Mouse (Mus musculus): Measurements from ENCODE around the gene AI413582. TPM values are rescaled to one million over a fixed set of nuclear protein-coding genes. Genes with fewer than 3 reads are reported as not detected.

Gene AI413582
- polyA plus RNA-seq, 1 experiment from 2014 or later = 76.5 TPM

- DNase-seq (ENCODE audit: low spot score) (no peak), ATAC-seq (ENCODE audit: low FRiP score) (no peak)
- no peaks in the 10 kb centered on the region for H3K36me3 ChIP-seq (replicated peaks; ENCODE audit: control insufficient read depth, insufficient read depth)
- H3K27me3 ChIP-seq (ENCODE audit: control insufficient read depth, insufficient read depth, low read length) = peaks cover 19% of the 10 kb centered on the region
- no peaks in the 10 kb centered on the region for H3K9me3 ChIP-seq (ENCODE audit: control insufficient read depth, low read length)
- 10% methylated on average over 9 of the region's 9 CpGs for WGBS
- H3K4me2 ChIP-seq (replicated peaks) = no peak overlapping the region
- peaks cover 22% of the 10 kb centered on the region; the same call in 1 of the 2 replicates for H3K4me1 ChIP-seq (replicated peaks; ENCODE audit: control insufficient read depth, insufficient read depth, low read length)
- H3K4me3 ChIP-seq (replicated peaks; ENCODE audit: low read length) = no peak overlapping the region
- no peak overlapping the region for H3K9ac ChIP-seq
- 0 out of 2 replicates have a peak overlapping the region, but pooled peaks have one; percentile 14 for H3K27ac ChIP-seq
Measured at GRCm38 (mm10) chr17:27518296-27518695, 47.3 kb downstream of the AI413582 start.

GRCm38 (mm10) chr17:27513916-27514762, 51.4 kb downstream of the AI413582 start:
- no peak overlapping the region for H3K9ac ChIP-seq
- ATAC-seq (ENCODE audit: low FRiP score) = 0 out of 2 replicates have a peak, but pooled peaks have one; percentile 21
- H3K4me3 ChIP-seq (replicated peaks; ENCODE audit: low read length) = peak overlapping the region; percentile 70
- H3K4me1 ChIP-seq (replicated peaks; ENCODE audit: control insufficient read depth, insufficient read depth, low read length) = peaks cover 23% of the 10 kb centered on the region
- DNase-seq (ENCODE audit: low spot score) = no peak
- WGBS = 31% methylated on average over 27 of the region's 27 CpGs
- H3K9me3 ChIP-seq (ENCODE audit: control insufficient read depth, low read length) = no peaks in the 10 kb centered on the region
- H3K36me3 ChIP-seq (replicated peaks; ENCODE audit: control insufficient read depth, insufficient read depth) = no peaks in the 10 kb centered on the region
- H3K4me2 ChIP-seq (replicated peaks) = peak overlapping the region; percentile 97
- H3K27ac ChIP-seq = no peak overlapping the region
- H3K27me3 ChIP-seq (ENCODE audit: control insufficient read depth, insufficient read depth, low read length) = peaks cover 9% of the 10 kb centered on the region

Other genes starting within 250 kb of the AI413582 start
- gene Grm4, start 44.4 kb downstream of the AI413582 start, polyA plus RNA-seq (2014; fragmentation: Nextera tagmentation; extraction: Ambion mirVana) = 9.0 and 10.1 TPM in 2 replicates
- 136 and 148 TPM in 2 replicates for gene Hmga1, start 9.3 kb downstream of the AI413582 start, polyA plus RNA-seq (2014; fragmentation: Nextera tagmentation; extraction: Ambion mirVana)
- 107 and 115 TPM in 2 replicates for gene Nudt3, start 57.7 kb upstream of the AI413582 start, polyA plus RNA-seq (2014; fragmentation: Nextera tagmentation; extraction: Ambion mirVana)
- not detected in 2 replicates for gene RPS10-NUDT3, start 69.5 kb upstream of the AI413582 start, polyA plus RNA-seq (2014; fragmentation: Nextera tagmentation; extraction: Ambion mirVana)
- gene Rps10, start 70.9 kb upstream of the AI413582 start, polyA plus RNA-seq (2014; fragmentation: Nextera tagmentation; extraction: Ambion mirVana) = 489 and 624 TPM in 2 replicates
- 44.5 and 51.7 TPM in 2 replicates for gene Pacsin1, start 89.8 kb upstream of the AI413582 start, polyA plus RNA-seq (2014; fragmentation: Nextera tagmentation; extraction: Ambion mirVana)
- gene Spdef, start 163.2 kb upstream of the AI413582 start, polyA plus RNA-seq (2014; fragmentation: Nextera tagmentation; extraction: Ambion mirVana) = 0.26 and 0.94 TPM in 2 replicates

All from hindbrain, embryonic 14.5 days (tissue).